Mouse (Mus musculus) bone marrow, adult 2 months (tissue): ENCODE results near the gene Ankzf1.

ENCODE experiments used
- CTCF ChIP-seq: fragments of 200-500 bp; IDR thresholded peaks from 2 replicates; pipeline ENCODE4 v1.5.1; 2011; ENCODE audit warnings: low read length, control low read depth; ENCODE audit not compliant: control insufficient read depth, insufficient read depth
- POLR2A ChIP-seq: fragments of 200-500 bp; IDR thresholded peaks from 2 replicates; pipeline ENCODE4 v1.6.1; 2011; ENCODE audit warnings: low read depth, mild to moderate bottlenecking, control low read depth, low read length, borderline replicate concordance; ENCODE audit not compliant: control insufficient read depth

GRCm38 (mm10) chr1:75168472-75169464, 23.2 kb upstream of the Ankzf1 start, which contains the start of gene Zfand2b:
- no peak for TF ChIP-seq CTCF
- TF ChIP-seq POLR2A = peak; percentile 71; the same call in 1 of the 2 replicates
